Mouse (Mus musculus): ENCODE measurements around the gene Zpld1. TPM values are rescaled to one million over a fixed set of nuclear protein-coding genes. Genes with fewer than 3 reads are reported as not detected.
A peak's percentile ranks its signal among the peaks of the same experiment; 100 is the strongest.

The Zpld1 gene
- polyA plus RNA-seq (2014; fragmentation: Nextera tagmentation; extraction: Ambion mirVana): 0.38 and 1.6 TPM in 2 replicates

- Histone ChIP-seq H3K27ac (ENCODE audit: low read depth, low read length) (no peak within 1 kb of the TSS), H3K36me3 (ENCODE audit: control insufficient read depth, insufficient read depth, low read length) (no peaks in the 10 kb centered on the region), H3K4me2 (ENCODE audit: low read length) (no peak within 1 kb of the TSS), H3K9me3 (replicated peaks; ENCODE audit: control insufficient read depth, low read length) (no peaks in the 10 kb centered on the region), H3K4me1 (ENCODE audit: control insufficient read depth, insufficient read depth, low read length) (no peaks in the 10 kb centered on the region), H3K27me3 (replicated peaks; ENCODE audit: control insufficient read depth, insufficient read depth, low read length) (no peaks in the 10 kb centered on the region), H3K9ac (ENCODE audit: low read length) (no peak within 1 kb of the TSS), H3K4me3 (ENCODE audit: low read depth, low read length) (no peak within 1 kb of the TSS)
- WGBS: 95% methylated on average over 2 of the region's 2 CpGs
- no peak for DNase-seq (ENCODE audit: low spot score)
- no peak for ATAC-seq
Measured at GRCm38 (mm10) chr16:55297886-55298285, at the start of gene Zpld1. Gene Zpld1, minus strand, starts transcription at chr16:55297986.

- no peak for ATAC-seq
- no peaks in the 10 kb centered on the region for H3K4me1 ChIP-seq (ENCODE audit: control insufficient read depth, insufficient read depth, low read length)
- no peaks in the 10 kb centered on the region for H3K36me3 ChIP-seq (ENCODE audit: control insufficient read depth, insufficient read depth, low read length)
- no peak overlapping the region for H3K9ac ChIP-seq (ENCODE audit: low read length)
- 0 out of 2 replicates have a peak, but pooled peaks cover 1% of the 10 kb centered on the region for H3K9me3 ChIP-seq (replicated peaks; ENCODE audit: control insufficient read depth, low read length)
- no peaks in the 10 kb centered on the region for H3K27me3 ChIP-seq (replicated peaks; ENCODE audit: control insufficient read depth, insufficient read depth, low read length)
- no peak for DNase-seq (ENCODE audit: low spot score)
- no peak overlapping the region for H3K27ac ChIP-seq (ENCODE audit: low read depth, low read length)
- H3K4me2 ChIP-seq (ENCODE audit: low read length): no peak overlapping the region
- 88% methylated on average over 3 of the region's 3 CpGs for WGBS
- no peak overlapping the region for H3K4me3 ChIP-seq (ENCODE audit: low read depth, low read length)
Measured at GRCm38 (mm10) chr16:55345644-55346043, 47.9 kb upstream of the Zpld1 start.

GRCm38 (mm10) chr16:55321542-55322514 lies 24.0 kb upstream of the Zpld1 start:
- peaks cover 4% of the 10 kb centered on the region; the same call in 1 of the 2 replicates for H3K4me1 ChIP-seq (ENCODE audit: control insufficient read depth, insufficient read depth, low read length)
- peak overlapping the region; percentile 67; the same call in 1 of the 2 replicates for H3K27ac ChIP-seq (ENCODE audit: low read depth, low read length)
- peak; percentile 89 for DNase-seq (ENCODE audit: low spot score)
- no peaks in the 10 kb centered on the region for H3K27me3 ChIP-seq (replicated peaks; ENCODE audit: control insufficient read depth, insufficient read depth, low read length)
- no peak overlapping the region for H3K4me3 ChIP-seq (ENCODE audit: low read depth, low read length)
- H3K9ac ChIP-seq (ENCODE audit: low read length): no peak overlapping the region
- no peaks in the 10 kb centered on the region for H3K36me3 ChIP-seq (ENCODE audit: control insufficient read depth, insufficient read depth, low read length)
- ATAC-seq: peak; percentile 99
- no peak overlapping the region for H3K4me2 ChIP-seq (ENCODE audit: low read length)
- WGBS: 44% methylated on average over 8 of the region's 8 CpGs
- H3K9me3 ChIP-seq (replicated peaks; ENCODE audit: control insufficient read depth, low read length): no peaks in the 10 kb centered on the region

GRCm38 (mm10) chr16:55316996-55317395 lies 19.2 kb upstream of the Zpld1 start:
- ATAC-seq (no peak), DNase-seq (ENCODE audit: low spot score) (no peak)
- Histone ChIP-seq H3K4me3 (ENCODE audit: low read depth, low read length) (no peak overlapping the region), H3K9ac (ENCODE audit: low read length) (no peak overlapping the region), H3K9me3 (replicated peaks; ENCODE audit: control insufficient read depth, low read length) (no peaks in the 10 kb centered on the region), H3K36me3 (ENCODE audit: control insufficient read depth, insufficient read depth, low read length) (no peaks in the 10 kb centered on the region), H3K27ac (ENCODE audit: low read depth, low read length) (no peak overlapping the region), H3K4me2 (ENCODE audit: low read length) (no peak overlapping the region), H3K4me1 (ENCODE audit: control insufficient read depth, insufficient read depth, low read length) (peaks cover 4% of the 10 kb centered on the region; the same call in 1 of the 2 replicates), H3K27me3 (replicated peaks; ENCODE audit: control insufficient read depth, insufficient read depth, low read length) (no peaks in the 10 kb centered on the region)

DNA sequence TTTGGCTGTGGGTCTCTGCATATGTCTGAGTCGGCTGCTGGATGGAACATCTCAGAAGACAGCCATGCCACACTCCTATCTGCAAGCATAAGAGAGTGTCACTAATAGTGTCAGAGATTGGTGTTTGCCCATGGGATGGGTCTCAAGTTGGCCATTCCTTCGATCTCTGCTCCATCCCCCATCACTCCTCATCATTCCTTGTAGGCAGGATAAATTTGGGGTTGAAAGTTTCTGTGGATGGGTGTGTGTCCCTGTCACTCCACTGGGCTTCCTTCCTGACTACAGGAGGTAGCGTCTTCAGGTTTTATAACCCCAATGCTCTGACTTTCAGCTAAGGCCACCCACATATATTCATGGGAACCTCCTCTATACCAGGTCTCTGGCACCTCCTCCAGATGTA lies 14.3 kb upstream of the Zpld1 start:
- H3K36me3 ChIP-seq (ENCODE audit: control insufficient read depth, insufficient read depth, low read length): no peaks in the 10 kb centered on the region
- ATAC-seq: no peak
- no peaks in the 10 kb centered on the region for H3K27me3 ChIP-seq (replicated peaks; ENCODE audit: control insufficient read depth, insufficient read depth, low read length)
- no peaks in the 10 kb centered on the region for H3K4me1 ChIP-seq (ENCODE audit: control insufficient read depth, insufficient read depth, low read length)
- no peak for DNase-seq (ENCODE audit: low spot score)
- no peak overlapping the region for H3K9ac ChIP-seq (ENCODE audit: low read length)
- H3K9me3 ChIP-seq (replicated peaks; ENCODE audit: control insufficient read depth, low read length): no peaks in the 10 kb centered on the region
- H3K4me3 ChIP-seq (ENCODE audit: low read depth, low read length): no peak overlapping the region
- H3K4me2 ChIP-seq (ENCODE audit: low read length): no peak overlapping the region
- H3K27ac ChIP-seq (ENCODE audit: low read depth, low read length): no peak overlapping the region
- 93% methylated on average over 3 of the region's 3 CpGs for WGBS

GRCm38 (mm10) chr16:55282696-55283095 lies 15.1 kb downstream of the Zpld1 start:
- ATAC-seq (no peak), DNase-seq (ENCODE audit: low spot score) (no peak)
- WGBS: 84% methylated on average over 2 of the region's 2 CpGs
- no peak overlapping the region for H3K4me3 ChIP-seq (ENCODE audit: low read depth, low read length)
- H3K9ac ChIP-seq (ENCODE audit: low read length): no peak overlapping the region
- H3K9me3 ChIP-seq (replicated peaks; ENCODE audit: control insufficient read depth, low read length): no peaks in the 10 kb centered on the region
- H3K4me2 ChIP-seq (ENCODE audit: low read length): no peak overlapping the region
- no peak overlapping the region for H3K27ac ChIP-seq (ENCODE audit: low read depth, low read length)
- no peaks in the 10 kb centered on the region for H3K36me3 ChIP-seq (ENCODE audit: control insufficient read depth, insufficient read depth, low read length)
- H3K27me3 ChIP-seq (replicated peaks; ENCODE audit: control insufficient read depth, insufficient read depth, low read length): no peaks in the 10 kb centered on the region
- no peaks in the 10 kb centered on the region for H3K4me1 ChIP-seq (ENCODE audit: control insufficient read depth, insufficient read depth, low read length)

- WGBS: 88% methylated on average over 3 of the region's 3 CpGs
Measured at GRCm38 (mm10) chr16:55277447-55277846, 20.3 kb downstream of the Zpld1 start.

GRCm38 (mm10) chr16:55265281-55265680 lies 32.5 kb downstream of the Zpld1 start:
- Histone ChIP-seq H3K36me3 (ENCODE audit: control insufficient read depth, insufficient read depth, low read length) (no peaks in the 10 kb centered on the region), H3K4me2 (ENCODE audit: low read length) (no peak overlapping the region), H3K27me3 (replicated peaks; ENCODE audit: control insufficient read depth, insufficient read depth, low read length) (no peaks in the 10 kb centered on the region), H3K9ac (ENCODE audit: low read length) (no peak overlapping the region), H3K9me3 (replicated peaks; ENCODE audit: control insufficient read depth, low read length) (no peaks in the 10 kb centered on the region), H3K4me1 (ENCODE audit: control insufficient read depth, insufficient read depth, low read length) (no peaks in the 10 kb centered on the region), H3K27ac (ENCODE audit: low read depth, low read length) (no peak overlapping the region), H3K4me3 (ENCODE audit: low read depth, low read length) (no peak overlapping the region)
- ATAC-seq (no peak), DNase-seq (ENCODE audit: low spot score) (no peak)
- 2% methylated on average over 4 of the region's 4 CpGs for WGBS

More at GRCm38 (mm10) chr16:55277447-55277846, 20.3 kb downstream of the Zpld1 start:
- ATAC-seq (no peak), DNase-seq (ENCODE audit: low spot score) (no peak)
- Histone ChIP-seq H3K9me3 (replicated peaks; ENCODE audit: control insufficient read depth, low read length) (no peaks in the 10 kb centered on the region), H3K27ac (ENCODE audit: low read depth, low read length) (no peak overlapping the region), H3K27me3 (replicated peaks; ENCODE audit: control insufficient read depth, insufficient read depth, low read length) (no peaks in the 10 kb centered on the region), H3K4me1 (ENCODE audit: control insufficient read depth, insufficient read depth, low read length) (no peaks in the 10 kb centered on the region), H3K4me2 (ENCODE audit: low read length) (no peak overlapping the region), H3K36me3 (ENCODE audit: control insufficient read depth, insufficient read depth, low read length) (no peaks in the 10 kb centered on the region), H3K4me3 (ENCODE audit: low read depth, low read length) (no peak overlapping the region), H3K9ac (ENCODE audit: low read length) (no peak overlapping the region)
